Mouse (Mus musculus): ENCODE measurements at regions not wholly inside any gene's neighbourhood (a gene's known extent, or its start where the extent isn't known, plus 50 kb on each side); places are given as distances from the start of the nearest gene placed in this dataset.

DNA sequence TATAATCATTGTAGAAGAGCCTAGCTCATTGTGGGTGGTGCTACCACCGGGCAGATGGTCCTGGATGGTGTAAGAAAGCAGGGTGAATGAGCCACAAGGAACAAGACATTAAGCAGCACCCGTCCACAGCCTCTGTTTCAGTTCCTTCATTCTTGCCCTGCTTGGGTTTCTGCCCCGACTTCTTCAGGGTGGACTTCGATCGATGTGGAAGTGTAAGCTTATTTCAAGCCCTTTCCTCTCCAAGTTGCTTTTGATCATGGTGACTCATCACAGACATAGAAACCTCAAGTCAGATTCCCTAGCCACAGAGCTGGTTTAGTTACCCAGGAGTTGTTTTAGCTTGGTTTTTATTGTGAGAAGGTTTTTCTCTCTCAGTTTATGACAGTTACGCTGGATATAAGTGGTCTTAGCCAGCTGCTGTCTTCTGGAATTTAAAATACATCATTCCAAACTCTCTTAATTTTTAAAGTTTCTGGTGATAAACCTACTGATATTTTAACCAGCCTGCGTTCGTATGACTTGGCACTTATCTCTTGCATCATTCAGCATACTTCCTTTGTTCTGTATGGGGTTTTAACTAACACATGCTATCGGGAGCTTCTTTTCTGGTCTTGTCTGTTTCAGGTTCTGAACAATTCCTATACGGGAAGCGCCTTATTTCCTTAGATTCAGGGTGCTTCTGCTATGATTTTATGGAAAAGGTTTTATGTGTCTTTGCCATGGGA is 255.6 kb downstream of the Gpat3 start:
- no peak for ATAC-seq (replicated peaks; ENCODE audit: low FRiP score)
- Histone ChIP-seq H3K4me1 (replicated peaks; ENCODE audit: control insufficient read depth, insufficient read depth, low read length) (no peaks in the 10 kb centered on the region), H3K9ac (ENCODE audit: low read depth, low read length) (no peak overlapping the region), H3K27me3 (replicated peaks; ENCODE audit: control insufficient read depth, insufficient read depth, low read length) (no peaks in the 10 kb centered on the region), H3K27ac (ENCODE audit: low read depth, low read length) (no peak overlapping the region), H3K4me3 (ENCODE audit: low read depth, low read length) (no peak overlapping the region), H3K4me2 (no peak overlapping the region), H3K36me3 (ENCODE audit: control insufficient read depth, insufficient read depth, low read length) (no peaks in the 10 kb centered on the region), H3K9me3 (ENCODE audit: control insufficient read depth, low read length) (no peaks in the 10 kb centered on the region)
- DNase-seq (ENCODE audit: low spot score), result no peak
- WGBS, result 62% methylated on average over 11 of the region's 11 CpGs

GRCm38 (mm10) chr5:101091027-101091598 is 245.6 kb downstream of the Gpat3 start:
- Histone ChIP-seq H3K4me1 (replicated peaks; ENCODE audit: control insufficient read depth, insufficient read depth, low read length) (no peaks in the 10 kb centered on the region), H3K9me3 (ENCODE audit: control insufficient read depth, low read length) (no peaks in the 10 kb centered on the region), H3K27ac (ENCODE audit: low read depth, low read length) (no peak overlapping the region), H3K4me3 (ENCODE audit: low read depth, low read length) (no peak overlapping the region), H3K27me3 (replicated peaks; ENCODE audit: control insufficient read depth, insufficient read depth, low read length) (no peaks in the 10 kb centered on the region), H3K36me3 (ENCODE audit: control insufficient read depth, insufficient read depth, low read length) (no peaks in the 10 kb centered on the region), H3K4me2 (no peak overlapping the region), H3K9ac (ENCODE audit: low read depth, low read length) (no peak overlapping the region)
- ATAC-seq (replicated peaks; ENCODE audit: low FRiP score), result no peak
- WGBS, result 70% methylated on average over 21 of the region's 21 CpGs
- DNase-seq (ENCODE audit: low spot score), result no peak

- WGBS, result 69% methylated on average over 7 of the region's 7 CpGs
- no peak overlapping the region for H3K4me2 ChIP-seq
- H3K4me3 ChIP-seq (ENCODE audit: low read depth, low read length), result no peak overlapping the region
- no peaks in the 10 kb centered on the region for H3K27me3 ChIP-seq (replicated peaks; ENCODE audit: control insufficient read depth, insufficient read depth, low read length)
- no peak overlapping the region for H3K27ac ChIP-seq (ENCODE audit: low read depth, low read length)
- no peaks in the 10 kb centered on the region for H3K4me1 ChIP-seq (replicated peaks; ENCODE audit: control insufficient read depth, insufficient read depth, low read length)
- ATAC-seq (replicated peaks; ENCODE audit: low FRiP score), result no peak
- DNase-seq (ENCODE audit: low spot score), result no peak
- no peak overlapping the region for H3K9ac ChIP-seq (ENCODE audit: low read depth, low read length)
- no peaks in the 10 kb centered on the region for H3K9me3 ChIP-seq (ENCODE audit: control insufficient read depth, low read length)
- no peaks in the 10 kb centered on the region for H3K36me3 ChIP-seq (ENCODE audit: control insufficient read depth, insufficient read depth, low read length)
These were observed 245.0 kb downstream of the Gpat3 start for GRCm38 (mm10) chr5:101090415-101091026.

- Histone ChIP-seq H3K9ac (ENCODE audit: low read depth, low read length) (no peak overlapping the region), H3K9me3 (ENCODE audit: control insufficient read depth, low read length) (no peaks in the 10 kb centered on the region), H3K4me1 (replicated peaks; ENCODE audit: control insufficient read depth, insufficient read depth, low read length) (no peaks in the 10 kb centered on the region), H3K4me2 (no peak overlapping the region), H3K36me3 (ENCODE audit: control insufficient read depth, insufficient read depth, low read length) (no peaks in the 10 kb centered on the region), H3K4me3 (ENCODE audit: low read depth, low read length) (no peak overlapping the region), H3K27me3 (replicated peaks; ENCODE audit: control insufficient read depth, insufficient read depth, low read length) (no peaks in the 10 kb centered on the region), H3K27ac (ENCODE audit: low read depth, low read length) (no peak overlapping the region)
- whole genome bisulfite sequencing, result 74% methylated on average over 3 of the region's 3 CpGs
- ATAC-seq (replicated peaks; ENCODE audit: low FRiP score), result no peak
- DNase-seq (ENCODE audit: low spot score), result no peak
These were observed 239.7 kb downstream of the Gpat3 start for GRCm38 (mm10) chr5:101085199-101085598.

DNA sequence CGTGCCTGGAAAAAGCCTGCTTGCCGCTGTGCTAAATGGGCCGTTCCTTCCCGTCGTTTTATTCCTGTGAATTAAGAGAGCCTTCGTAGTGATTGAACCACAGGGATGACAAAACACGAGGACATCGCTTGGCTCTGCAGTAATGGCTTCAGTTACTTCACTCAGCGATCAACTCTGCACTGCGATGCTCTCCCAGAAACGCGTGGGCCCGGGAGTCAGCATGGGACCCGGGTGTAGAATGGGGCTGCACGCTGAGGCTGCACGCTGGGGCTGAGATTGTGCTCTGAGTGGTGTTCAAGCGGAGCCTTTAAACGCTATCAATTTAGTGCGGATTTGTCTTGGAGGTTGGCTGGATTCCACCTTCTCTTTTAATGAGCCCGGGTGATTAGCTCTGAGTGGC is 237.1 kb downstream of the Gpat3 start:
- 81% methylated on average over 20 of the region's 20 CpGs for WGBS
- ATAC-seq (replicated peaks; ENCODE audit: low FRiP score), result no peak
- Histone ChIP-seq H3K4me2 (no peak overlapping the region), H3K27me3 (replicated peaks; ENCODE audit: control insufficient read depth, insufficient read depth, low read length) (no peaks in the 10 kb centered on the region), H3K36me3 (ENCODE audit: control insufficient read depth, insufficient read depth, low read length) (no peaks in the 10 kb centered on the region), H3K4me1 (replicated peaks; ENCODE audit: control insufficient read depth, insufficient read depth, low read length) (no peaks in the 10 kb centered on the region), H3K9me3 (ENCODE audit: control insufficient read depth, low read length) (no peaks in the 10 kb centered on the region), H3K9ac (ENCODE audit: low read depth, low read length) (no peak overlapping the region), H3K4me3 (ENCODE audit: low read depth, low read length) (no peak overlapping the region), H3K27ac (ENCODE audit: low read depth, low read length) (no peak overlapping the region)
- DNase-seq (ENCODE audit: low spot score), result no peak

DNA sequence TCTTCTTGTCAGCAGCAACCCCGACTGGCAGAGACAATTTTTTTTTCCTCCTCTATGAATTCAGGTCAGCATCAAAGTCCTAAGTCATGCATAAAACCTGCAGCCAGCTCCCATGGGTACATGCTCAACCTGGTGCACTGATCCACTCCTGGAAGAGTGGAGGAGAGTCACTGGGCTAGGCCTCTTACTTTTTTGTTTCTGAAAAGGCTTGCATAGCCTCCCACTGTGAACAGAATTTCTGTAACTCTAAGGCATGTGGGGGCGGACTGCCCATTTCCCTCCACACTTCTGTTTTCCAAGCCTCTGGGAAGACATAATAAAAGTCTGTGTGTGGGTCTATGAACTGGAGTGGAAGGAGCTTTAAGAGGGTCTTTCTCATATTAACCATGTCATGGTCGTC is 218.8 kb downstream of the Gpat3 start:
- DNase-seq (ENCODE audit: low spot score), result no peak
- ATAC-seq (replicated peaks; ENCODE audit: low FRiP score), result no peak
- no peaks in the 10 kb centered on the region for H3K36me3 ChIP-seq (ENCODE audit: control insufficient read depth, insufficient read depth, low read length)
- H3K27me3 ChIP-seq (replicated peaks; ENCODE audit: control insufficient read depth, insufficient read depth, low read length), result no peaks in the 10 kb centered on the region
- no peak overlapping the region for H3K4me2 ChIP-seq
- WGBS, result 77% methylated on average over 3 of the region's 3 CpGs
- 0 out of 2 replicates have a peak, but pooled peaks cover 2% of the 10 kb centered on the region for H3K9me3 ChIP-seq (ENCODE audit: control insufficient read depth, low read length)
- H3K4me3 ChIP-seq (ENCODE audit: low read depth, low read length), result no peak overlapping the region
- H3K9ac ChIP-seq (ENCODE audit: low read depth, low read length), result no peak overlapping the region
- no peaks in the 10 kb centered on the region for H3K4me1 ChIP-seq (replicated peaks; ENCODE audit: control insufficient read depth, insufficient read depth, low read length)
- no peak overlapping the region for H3K27ac ChIP-seq (ENCODE audit: low read depth, low read length)

- H3K36me3 ChIP-seq (ENCODE audit: control insufficient read depth, insufficient read depth, low read length), result no peaks in the 10 kb centered on the region
- H3K27me3 ChIP-seq (replicated peaks; ENCODE audit: control insufficient read depth, insufficient read depth, low read length), result no peaks in the 10 kb centered on the region
- 0 out of 2 replicates have a peak, but pooled peaks cover 2% of the 10 kb centered on the region for H3K9me3 ChIP-seq (ENCODE audit: control insufficient read depth, low read length)
- ATAC-seq (replicated peaks; ENCODE audit: low FRiP score), result no peak
- no peak overlapping the region for H3K27ac ChIP-seq (ENCODE audit: low read depth, low read length)
- no peak overlapping the region for H3K4me2 ChIP-seq
- no peak overlapping the region for H3K4me3 ChIP-seq (ENCODE audit: low read depth, low read length)
- H3K4me1 ChIP-seq (replicated peaks; ENCODE audit: control insufficient read depth, insufficient read depth, low read length), result no peaks in the 10 kb centered on the region
- 80% methylated on average over 4 of the region's 4 CpGs for WGBS
- no peak overlapping the region for H3K9ac ChIP-seq (ENCODE audit: low read depth, low read length)
- DNase-seq (ENCODE audit: low spot score), result no peak
These were observed 217.7 kb downstream of the Gpat3 start for GRCm38 (mm10) chr5:101063254-101063653.

DNA sequence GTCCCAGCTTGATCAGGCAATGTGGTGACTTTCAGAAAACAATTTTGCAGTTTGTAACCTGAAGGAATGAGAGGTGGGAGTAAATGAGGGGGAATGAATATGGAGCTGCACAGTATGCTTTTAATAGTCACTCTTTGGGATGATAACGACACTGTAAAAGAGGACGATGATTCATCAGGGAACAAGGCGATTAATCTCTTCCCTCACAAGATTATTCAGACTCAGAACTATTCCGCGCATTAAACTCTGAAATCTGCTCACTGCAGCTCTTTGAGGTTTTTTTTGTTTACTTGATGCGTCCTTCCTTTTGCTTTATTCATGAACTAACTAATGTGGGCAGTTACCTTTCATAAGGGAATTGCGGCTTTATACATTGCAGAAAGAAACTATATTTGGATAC is 206.1 kb downstream of the Gpat3 start:
- Histone ChIP-seq H3K27me3 (replicated peaks; ENCODE audit: control insufficient read depth, insufficient read depth, low read length) (no peaks in the 10 kb centered on the region), H3K9ac (ENCODE audit: low read depth, low read length) (no peak overlapping the region), H3K4me3 (ENCODE audit: low read depth, low read length) (no peak overlapping the region), H3K4me2 (no peak overlapping the region), H3K4me1 (replicated peaks; ENCODE audit: control insufficient read depth, insufficient read depth, low read length) (no peaks in the 10 kb centered on the region), H3K27ac (ENCODE audit: low read depth, low read length) (no peak overlapping the region), H3K36me3 (ENCODE audit: control insufficient read depth, insufficient read depth, low read length) (no peaks in the 10 kb centered on the region), H3K9me3 (ENCODE audit: control insufficient read depth, low read length) (no peaks in the 10 kb centered on the region)
- 80% methylated on average over 7 of the region's 7 CpGs for WGBS
- ATAC-seq (replicated peaks; ENCODE audit: low FRiP score), result no peak
- no peak for DNase-seq (ENCODE audit: low spot score)

- ATAC-seq (replicated peaks; ENCODE audit: low FRiP score) (no peak), DNase-seq (ENCODE audit: low spot score) (no peak)
- WGBS, result 75% methylated on average over 9 of the region's 9 CpGs
- Histone ChIP-seq H3K4me3 (ENCODE audit: low read depth, low read length) (no peak overlapping the region), H3K27ac (ENCODE audit: low read depth, low read length) (no peak overlapping the region), H3K9ac (ENCODE audit: low read depth, low read length) (no peak overlapping the region), H3K4me2 (no peak overlapping the region), H3K27me3 (replicated peaks; ENCODE audit: control insufficient read depth, insufficient read depth, low read length) (no peaks in the 10 kb centered on the region), H3K9me3 (ENCODE audit: control insufficient read depth, low read length) (no peaks in the 10 kb centered on the region), H3K36me3 (ENCODE audit: control insufficient read depth, insufficient read depth, low read length) (no peaks in the 10 kb centered on the region), H3K4me1 (replicated peaks; ENCODE audit: control insufficient read depth, insufficient read depth, low read length) (no peaks in the 10 kb centered on the region)
These were observed 195.0 kb downstream of the Gpat3 start for GRCm38 (mm10) chr5:101040488-101040887.
